Mouse (Mus musculus) T-cell, adult 2 months (primary cell): ENCODE results near the gene Slc12a6.
"Not testable (repeated sequence)": the region's sequence is repeated elsewhere in the genome, so short reads cannot be mapped to it uniquely, and the experiment has no call there.

Experiments
- DNase-seq: peaks from one replicate; pipeline ENCODE4 v3.0.0; 2022; ENCODE audit warnings: low spot score

Slc12a6 gene

GRCm38 (mm10) chr2:112262779-112263295 lies 2.8 kb upstream of the Slc12a6 start:
- no peak for DNase-seq

GRCm38 (mm10) chr2:112264364-112264763 lies 1.3 kb upstream of the Slc12a6 start:
- no peak for DNase-seq

GRCm38 (mm10) chr2:112266242-112266592 lies 592 bp downstream of the Slc12a6 start, which contains the start of gene Gm21985:
Gene Gm21985, plus strand, starts transcription at chr2:112266314.
- peak; percentile 43 for DNase-seq

- no peak for DNase-seq
Observed at GRCm38 (mm10) chr2:112266780-112267179, 1.2 kb downstream of the Slc12a6 start.

DNA sequence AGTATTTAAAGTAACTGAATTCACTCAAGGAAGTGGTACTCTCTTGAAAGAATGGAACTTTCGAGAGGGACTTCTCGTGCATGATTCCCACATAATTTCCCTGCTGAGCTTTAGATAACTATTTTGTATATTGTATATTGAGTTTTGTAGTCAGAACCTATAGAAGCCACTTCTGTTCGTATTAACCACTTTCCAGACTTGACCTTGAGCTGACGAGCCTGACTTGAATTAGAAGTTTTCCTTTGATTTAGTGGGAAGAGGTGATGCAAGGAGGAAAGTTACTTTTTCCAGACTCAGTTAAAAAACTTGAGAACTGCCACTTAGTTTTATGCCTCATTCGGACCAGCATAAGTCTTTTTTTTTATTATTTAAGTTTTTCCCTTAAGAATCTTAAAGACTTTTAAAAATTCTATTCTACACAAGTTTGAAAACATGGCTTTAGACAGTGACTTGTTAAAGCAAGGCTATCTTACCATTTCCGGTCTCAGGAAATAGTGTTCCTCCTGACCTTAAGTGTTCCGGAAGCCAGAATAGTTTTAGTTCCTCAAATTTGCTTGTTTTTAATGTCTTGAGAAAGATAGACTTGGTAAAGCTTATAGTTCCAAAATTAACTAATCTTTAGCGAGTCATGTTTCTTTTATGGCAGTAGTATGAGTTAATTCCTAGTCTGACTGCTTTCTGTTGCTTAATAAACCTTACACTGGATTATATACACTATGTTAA lies 2.1 kb downstream of the Slc12a6 start:
- no peak for DNase-seq

DNA sequence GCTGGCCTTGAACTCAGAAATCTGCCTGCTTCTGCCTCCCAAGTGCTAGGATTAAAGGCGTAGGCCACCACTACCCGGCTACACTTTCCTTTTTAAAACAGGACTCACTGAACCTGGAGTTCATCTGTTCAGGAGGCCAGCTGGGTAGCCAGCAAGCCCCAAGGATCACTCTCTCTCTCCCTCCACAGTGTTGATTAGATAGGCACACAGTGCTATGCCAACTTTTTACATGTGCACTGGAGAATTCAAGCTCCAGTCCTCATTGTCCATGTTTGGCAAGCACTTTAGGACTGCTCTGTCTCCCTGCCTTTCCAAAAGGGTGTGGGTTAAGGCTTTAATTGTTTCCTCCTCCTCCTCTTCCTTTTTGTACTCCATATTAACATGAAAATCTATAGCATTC lies 4.4 kb downstream of the Slc12a6 start:
- no peak for DNase-seq

GRCm38 (mm10) chr2:112272909-112273308 lies 7.3 kb downstream of the Slc12a6 start:
- DNase-seq: no peak

DNA sequence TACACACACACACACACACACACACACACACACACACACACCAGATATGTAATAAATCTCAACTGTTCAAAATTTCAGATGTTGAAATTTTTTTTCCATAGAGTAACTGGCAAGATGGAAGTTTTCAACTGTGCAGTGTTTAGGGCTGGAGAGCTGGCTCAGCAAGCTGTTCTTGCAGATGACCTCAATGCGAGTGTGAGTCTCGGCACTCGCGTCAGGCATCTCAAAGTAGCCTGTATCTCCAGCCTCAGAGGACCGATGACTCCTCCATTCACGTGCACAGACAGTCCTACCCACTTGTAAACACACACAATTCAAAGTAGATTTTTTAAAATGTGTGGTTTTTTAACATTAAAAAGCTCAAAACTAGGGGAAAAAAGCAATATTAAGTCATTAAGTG lies 7.8 kb downstream of the Slc12a6 start:
- DNase-seq: no peak

DNA sequence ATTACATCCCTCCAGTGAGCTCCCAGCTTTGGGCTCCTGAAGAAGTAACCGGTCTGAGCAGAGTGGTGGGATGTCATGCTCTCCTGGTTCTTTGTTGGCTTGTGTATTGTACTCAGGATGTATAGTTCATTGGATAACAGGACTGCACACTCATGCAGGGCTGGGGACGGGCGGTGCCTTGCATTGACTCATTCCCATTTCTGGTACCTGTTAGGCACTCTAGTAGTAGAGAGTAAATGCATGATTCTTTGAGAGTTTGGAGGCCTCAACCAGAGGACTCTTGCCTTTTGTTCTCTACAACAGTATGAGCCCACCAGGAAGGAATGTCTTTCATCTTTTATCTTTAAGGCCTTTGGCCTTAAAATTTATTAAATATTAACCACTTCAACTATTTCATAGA lies 11.2 kb downstream of the Slc12a6 start:
- no peak for DNase-seq

DNA sequence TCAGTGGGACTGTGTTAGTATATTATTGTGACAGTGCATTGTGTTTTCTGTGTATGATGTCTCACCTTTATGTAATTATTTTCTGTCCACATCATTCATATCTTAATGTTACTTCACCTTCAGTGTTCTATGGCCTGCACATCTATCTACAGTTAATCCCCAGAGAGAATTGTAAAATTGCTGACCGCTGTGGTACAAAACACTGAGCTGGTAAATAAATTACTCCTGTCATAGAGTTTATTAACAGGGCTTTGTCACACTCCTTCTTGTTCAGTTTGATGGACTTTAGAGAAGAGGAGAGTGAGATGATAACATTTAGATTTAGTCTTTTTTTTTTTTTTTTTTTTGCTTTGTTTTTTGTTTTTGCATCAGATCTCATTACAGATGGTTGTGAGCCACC lies 17.2 kb downstream of the Slc12a6 start:
- no peak for DNase-seq

- no peak for DNase-seq
Observed at GRCm38 (mm10) chr2:112284363-112285030, 18.9 kb downstream of the Slc12a6 start.

- DNase-seq: no peak
Observed at GRCm38 (mm10) chr2:112285031-112285390, 19.4 kb downstream of the Slc12a6 start.

DNA sequence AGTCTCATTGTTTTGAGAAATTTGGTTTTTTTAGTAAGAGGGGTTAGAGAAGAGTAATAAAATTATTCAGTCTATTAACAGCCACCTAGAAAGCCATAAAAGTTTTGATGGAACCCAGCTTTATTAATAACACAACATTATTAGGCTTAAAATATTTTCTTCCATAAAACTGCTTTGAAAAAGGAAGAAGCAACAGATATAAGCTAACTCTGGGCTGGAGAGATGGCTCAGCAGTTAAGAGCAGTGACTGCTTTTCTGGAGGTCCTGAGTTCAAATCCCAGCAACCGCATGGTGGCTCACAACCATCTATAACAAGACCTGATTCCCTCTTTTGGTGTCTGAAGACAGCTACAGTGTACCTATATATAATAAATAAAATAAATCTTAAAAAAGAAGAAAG lies 20.4 kb downstream of the Slc12a6 start:
- not testable (repeated sequence) for DNase-seq

DNA sequence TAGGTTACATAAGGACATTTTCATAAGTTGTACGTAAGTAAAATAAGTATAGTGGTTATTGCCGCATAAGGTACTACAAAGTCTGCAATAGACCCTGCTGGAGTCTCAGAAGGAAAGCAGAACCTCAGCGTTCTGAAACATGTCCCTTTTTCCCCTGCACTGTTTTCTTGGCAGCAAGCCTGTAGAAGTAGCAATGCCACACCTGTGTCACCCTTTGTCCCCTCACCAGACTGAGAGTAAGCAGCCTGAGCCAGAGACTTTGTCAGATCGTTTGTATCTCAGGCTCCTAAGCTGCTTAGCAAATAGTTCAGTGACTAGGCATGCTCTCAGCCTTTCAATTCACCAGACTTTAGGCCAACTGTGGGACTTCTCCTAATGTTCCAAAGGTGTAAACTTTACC lies 21.4 kb downstream of the Slc12a6 start:
- DNase-seq: no peak

- no peak for DNase-seq
Observed at GRCm38 (mm10) chr2:112289507-112289906, 23.9 kb downstream of the Slc12a6 start.

DNA sequence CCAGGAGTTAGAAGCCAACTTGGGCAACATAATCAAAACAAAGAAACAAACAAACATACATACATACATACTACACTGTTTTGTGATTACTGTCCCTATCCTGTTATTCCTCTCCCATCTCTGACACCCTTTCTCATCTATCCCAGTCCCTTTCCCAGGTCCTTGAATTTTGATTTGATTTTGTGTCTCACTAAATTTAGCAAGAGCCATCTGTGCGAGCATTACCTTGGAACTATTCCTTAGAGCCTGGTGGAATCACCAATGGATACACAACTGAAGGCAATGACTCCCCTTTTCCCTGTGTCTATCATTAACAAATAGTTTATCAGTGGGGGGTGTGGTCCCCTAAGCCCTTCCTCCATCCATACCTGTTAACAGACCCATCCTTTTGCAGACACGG lies 27.2 kb downstream of the Slc12a6 start:
- DNase-seq: no peak

DNA sequence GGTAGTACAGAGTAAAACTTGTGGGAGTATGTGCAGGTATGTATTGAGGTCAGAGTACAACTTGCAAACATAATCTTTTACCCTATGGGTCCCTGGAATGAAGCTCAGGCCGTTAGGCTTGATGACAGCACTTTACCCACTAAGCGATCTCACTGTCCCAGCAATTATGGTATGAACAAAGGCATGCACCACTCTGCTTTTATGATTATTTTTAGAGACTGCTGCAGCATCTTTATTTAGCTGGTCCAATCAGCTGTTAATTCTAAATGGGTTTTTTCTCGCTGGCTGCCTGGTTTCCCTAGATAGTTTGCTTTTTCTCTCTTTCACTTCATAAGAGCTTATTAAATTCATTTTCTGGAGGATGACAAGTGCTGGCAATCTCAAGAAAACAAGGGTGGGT lies 30.6 kb downstream of the Slc12a6 start:
- DNase-seq: no peak

DNA sequence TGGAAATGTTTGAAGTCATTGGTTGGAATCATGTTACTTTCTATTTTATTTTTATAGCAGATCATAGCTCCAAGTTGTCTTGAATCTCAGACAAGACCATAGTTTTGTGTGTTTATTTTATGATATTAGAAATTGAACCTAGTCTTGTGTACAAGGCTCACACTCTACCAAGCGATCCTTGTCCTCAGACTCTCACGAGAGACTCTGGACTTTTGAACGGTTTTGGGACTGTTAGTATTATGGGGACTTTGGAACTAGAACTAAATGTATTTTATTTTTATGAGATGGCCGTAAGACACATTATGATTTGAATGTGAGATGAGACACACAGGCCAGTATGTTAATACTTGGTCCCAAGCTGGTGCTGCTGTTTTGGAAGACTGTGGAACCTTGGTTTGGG lies 32.6 kb downstream of the Slc12a6 start:
- no peak for DNase-seq

DNA sequence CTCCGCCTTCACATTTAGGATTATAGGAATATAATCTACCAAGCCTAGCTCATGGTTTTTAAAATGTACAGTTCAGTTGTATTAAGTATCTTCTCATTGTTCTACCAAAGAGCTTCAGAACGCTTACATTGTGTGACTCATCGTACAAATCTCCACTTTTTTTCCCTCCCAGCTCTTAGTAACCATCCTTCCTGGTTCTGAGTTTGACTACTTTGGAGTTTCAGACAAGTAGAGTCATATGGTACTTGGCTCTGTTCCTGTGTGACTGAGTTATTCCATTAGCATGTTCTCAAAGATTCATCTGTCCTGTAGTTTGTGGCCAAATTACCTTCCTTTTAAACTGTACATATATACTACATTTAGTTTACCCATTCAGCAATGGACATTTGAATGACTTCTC lies 43.0 kb downstream of the Slc12a6 start:
- no peak for DNase-seq

- DNase-seq: no peak
Observed at GRCm38 (mm10) chr2:112309161-112309600, 43.6 kb downstream of the Slc12a6 start.

DNA sequence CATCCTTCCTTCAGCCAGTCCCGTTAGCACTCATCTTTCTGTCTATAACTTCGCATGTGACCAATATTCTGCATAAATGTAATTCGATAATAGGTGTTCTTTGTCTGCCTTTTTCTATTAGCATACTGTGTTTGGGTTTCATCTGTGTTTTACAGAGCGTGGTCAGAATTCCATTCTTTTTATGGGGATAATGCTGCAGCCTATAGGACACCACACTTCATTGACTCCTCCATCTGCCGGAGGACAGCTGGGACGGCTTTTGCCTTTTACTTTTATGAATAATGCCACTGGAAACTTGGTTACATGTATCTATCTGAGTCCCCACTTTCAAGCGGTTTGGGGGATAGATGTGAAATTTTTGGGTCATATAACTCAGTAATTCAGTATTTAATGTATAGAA lies 50.0 kb downstream of the Slc12a6 start:
- DNase-seq: no peak

- DNase-seq: no peak
Observed at GRCm38 (mm10) chr2:112318227-112318626, 52.6 kb downstream of the Slc12a6 start.

GRCm38 (mm10) chr2:112318905-112319304 lies 53.3 kb downstream of the Slc12a6 start:
- DNase-seq: no peak
